Mouse (Mus musculus) CH12.LX (cell line): ENCODE results near the gene AA986860. TPM values are rescaled to one million over a fixed set of nuclear protein-coding genes. Genes with fewer than 3 reads are reported as not detected.

ENCODE experiments used
- DNase-seq: peaks from one replicate; pipeline ENCODE4 v3.0.0-alpha.2; 2013; ENCODE audit errors: extremely low read depth
- H3K27ac ChIP-seq: 2 replicates; pipeline ENCODE4 v1.5.1; 2012; ENCODE audit warnings: low read depth, mild to moderate bottlenecking, control low read depth, moderate library complexity; ENCODE audit not compliant: insufficient read depth
- H3K27me3 ChIP-seq: replicated peaks from 2 replicates; pipeline ENCODE3; 2012; ENCODE audit warnings: inconsistent platforms
- H3K36me3 ChIP-seq, 2 experiments: replicated peaks in 1 of 2; 2 replicates each; pipeline versions ENCODE3 to v1.6.1; 2012; ENCODE audit warnings: inconsistent platforms in 1 of 2, low read length in 1 of 2, mild to moderate bottlenecking in 1 of 2, mixed read lengths in 1 of 2, moderate library complexity in 1 of 2; ENCODE audit not compliant: control insufficient read depth in 1 of 2, insufficient read depth in 1 of 2
- H3K4me1 ChIP-seq, 2 experiments: 2 replicates each; pipeline ENCODE4 v1.6.1; 2012; ENCODE audit warnings: inconsistent platforms in 1 of 2, moderate library complexity in 1 of 2; ENCODE audit not compliant: insufficient read depth in 2 of 2, control insufficient read depth in 1 of 2
- H3K4me2 ChIP-seq: 2 replicates; pipeline ENCODE4 v1.6.1; 2012; ENCODE audit warnings: low read depth, mild to moderate bottlenecking, control low read depth; ENCODE audit not compliant: poor library complexity, insufficient read depth, severe bottlenecking
- H3K4me3 ChIP-seq, 3 experiments: fragments of 150-350 bp in 1 of 3; sonication (generic) in 1 of 3; replicated peaks in 1 of 3; 2 replicates each; pipeline versions ENCODE3 to v1.5.1; 2011 to 2012; ENCODE audit warnings: low read depth in 2 of 3, low read length in 2 of 3, mild to moderate bottlenecking in 2 of 3, moderate library complexity in 2 of 3, control low read depth in 1 of 3, improper control_type of control experiment in 1 of 3, inconsistent platforms in 1 of 3, mixed read lengths in 1 of 3; ENCODE audit not compliant: poor library complexity in 1 of 3
- H3K79me2 ChIP-seq: replicated peaks from 2 replicates; pipeline ENCODE4 v1.6.1; 2012; ENCODE audit warnings: mild to moderate bottlenecking, moderate library complexity; ENCODE audit not compliant: control insufficient read depth, poor library complexity, insufficient read depth, severe bottlenecking; ENCODE audit errors: extremely low read depth
- H3K9ac ChIP-seq: 2 replicates; pipeline ENCODE4 v1.6.1; 2012; ENCODE audit warnings: low read depth, mild to moderate bottlenecking, control low read depth, moderate library complexity; ENCODE audit not compliant: insufficient read depth
- H3K9me3 ChIP-seq: replicated peaks from 2 replicates; pipeline ENCODE3; 2012; ENCODE audit warnings: low read length, inconsistent platforms, mixed read lengths
- CHD1 ChIP-seq: IDR thresholded peaks from 2 replicates; pipeline ENCODE4 v1.6.1; 2012; ENCODE audit warnings: low read depth, low read length, improper control_type of control experiment, inconsistent platforms
- CHD2 ChIP-seq: IDR thresholded peaks from 2 replicates; pipeline ENCODE4 v1.6.1; 2011; ENCODE audit warnings: low read length, improper control_type of control experiment
- CTCF ChIP-seq, 2 experiments: IDR thresholded peaks in 1 of 2; conservative IDR thresholded peaks in 1 of 2; 2 replicates each; pipeline ENCODE4 v1.5.1; 2011 to 2012; ENCODE audit warnings: low read depth in 2 of 2, low read length in 2 of 2, improper control_type of control experiment in 1 of 2, inconsistent platforms in 1 of 2, mild to moderate bottlenecking in 1 of 2, moderate library complexity in 1 of 2
- E2F4 ChIP-seq: IDR thresholded peaks from 2 replicates; pipeline ENCODE4 v1.6.1; 2011; ENCODE audit warnings: low read depth, low read length, improper control_type of control experiment; ENCODE audit not compliant: insufficient replicate concordance
- ELF1 ChIP-seq: IDR thresholded peaks from 2 replicates; pipeline ENCODE4 v1.6.1; 2014; ENCODE audit warnings: low read depth, mild to moderate bottlenecking, inconsistent platforms, low read length, improper control_type of control experiment
- EP300 ChIP-seq: IDR thresholded peaks from 2 replicates; pipeline ENCODE4 v1.6.1; 2011; ENCODE audit warnings: low read length, improper control_type of control experiment
- ETS1 ChIP-seq: conservative IDR thresholded peaks from 2 replicates; pipeline ENCODE4 v1.6.1; 2012; ENCODE audit warnings: low read depth, mild to moderate bottlenecking, inconsistent platforms, low read length, improper control_type of control experiment, moderate library complexity
- GABPA ChIP-seq: IDR thresholded peaks from 2 replicates; pipeline ENCODE4 v1.6.1; 2012; ENCODE audit warnings: low read depth, low read length, improper control_type of control experiment, inconsistent platforms; ENCODE audit not compliant: insufficient replicate concordance
- HCFC1 ChIP-seq: IDR thresholded peaks from 2 replicates; pipeline ENCODE4 v1.6.1; 2012; ENCODE audit warnings: low read depth, mild to moderate bottlenecking, inconsistent platforms, low read length, improper control_type of control experiment
- IRF4 ChIP-seq: IDR thresholded peaks from 2 replicates; pipeline ENCODE4 v1.6.1; 2014; ENCODE audit warnings: low read depth, mild to moderate bottlenecking, inconsistent platforms, low read length, improper control_type of control experiment
- JUN ChIP-seq: IDR thresholded peaks from 2 replicates; pipeline ENCODE4 v1.6.1; 2011; ENCODE audit warnings: low read depth, mild to moderate bottlenecking, low read length, improper control_type of control experiment, moderate library complexity; ENCODE audit not compliant: insufficient read depth
- KAT2A ChIP-seq: IDR thresholded peaks from 2 replicates; pipeline ENCODE4 v1.6.1; 2012; ENCODE audit warnings: low read length, improper control_type of control experiment, inconsistent platforms; ENCODE audit not compliant: insufficient replicate concordance
- MAX ChIP-seq: IDR thresholded peaks from 2 replicates; pipeline ENCODE4 v1.6.1; 2011; ENCODE audit warnings: low read length, improper control_type of control experiment
- MAZ ChIP-seq: IDR thresholded peaks from 2 replicates; pipeline ENCODE4 v1.6.1; 2012; ENCODE audit warnings: low read depth, mild to moderate bottlenecking, inconsistent platforms, low read length, improper control_type of control experiment, moderate library complexity
- MXI1 ChIP-seq: IDR thresholded peaks from 2 replicates; pipeline ENCODE4 v1.6.1; 2011; ENCODE audit warnings: mild to moderate bottlenecking, low read depth, low read length, improper control_type of control experiment
- MYC ChIP-seq: IDR thresholded peaks from 2 replicates; pipeline ENCODE4 v1.6.1; 2011; ENCODE audit warnings: low read depth, mild to moderate bottlenecking, improper control_type of control experiment, low read length
- NELFE ChIP-seq: IDR thresholded peaks from 2 replicates; pipeline ENCODE4 v1.6.1; 2011; ENCODE audit warnings: low read depth, low read length, improper control_type of control experiment
- NRF1 ChIP-seq: IDR thresholded peaks from 2 replicates; pipeline ENCODE4 v1.6.1; 2014; ENCODE audit warnings: low read depth, mild to moderate bottlenecking, inconsistent platforms, low read length, improper control_type of control experiment, moderate library complexity
- PAX5 ChIP-seq: IDR thresholded peaks from 2 replicates; pipeline ENCODE4 v1.6.1; 2012; ENCODE audit warnings: low read length, inconsistent platforms, mixed read lengths
- POLR2A ChIP-seq: IDR thresholded peaks from 2 replicates; pipeline ENCODE4 v1.6.1; 2011; ENCODE audit warnings: low read depth, mild to moderate bottlenecking, improper control_type of control experiment, low read length
- RAD21 ChIP-seq: IDR thresholded peaks from 2 replicates; pipeline ENCODE4 v1.6.1; 2011; ENCODE audit warnings: low read depth, mild to moderate bottlenecking, low read length, improper control_type of control experiment, moderate library complexity
- RCOR1 ChIP-seq: conservative IDR thresholded peaks from 2 replicates; pipeline ENCODE4 v1.6.1; 2012; ENCODE audit warnings: low read depth, mild to moderate bottlenecking, inconsistent platforms, low read length, improper control_type of control experiment
- SMC3 ChIP-seq: IDR thresholded peaks from 2 replicates; pipeline ENCODE4 v1.6.1; 2011; ENCODE audit warnings: low read depth, low read length, improper control_type of control experiment
- TBP ChIP-seq: conservative IDR thresholded peaks from 2 replicates; pipeline ENCODE4 v1.6.1; 2011; ENCODE audit warnings: low read depth, low read length, improper control_type of control experiment
- TCF12 ChIP-seq: IDR thresholded peaks from 2 replicates; pipeline ENCODE4 v1.6.1; 2014; ENCODE audit warnings: low read depth, mild to moderate bottlenecking, inconsistent platforms, low read length, improper control_type of control experiment
- USF2 ChIP-seq: conservative IDR thresholded peaks from 2 replicates; pipeline ENCODE4 v1.6.1; 2011; ENCODE audit warnings: low read depth, low read length, improper control_type of control experiment
- ZC3H11A ChIP-seq: IDR thresholded peaks from 2 replicates; pipeline ENCODE4 v1.6.1; 2012; ENCODE audit warnings: low read depth, mild to moderate bottlenecking, inconsistent platforms, low read length, improper control_type of control experiment
- ZKSCAN1 ChIP-seq: IDR thresholded peaks from 2 replicates; pipeline ENCODE4 v1.6.1; 2012; ENCODE audit warnings: low read depth, inconsistent platforms, low read length, improper control_type of control experiment, borderline replicate concordance
- ZMIZ1 ChIP-seq: IDR thresholded peaks from 2 replicates; pipeline ENCODE4 v1.6.1; 2012; ENCODE audit warnings: low read depth, mild to moderate bottlenecking, inconsistent platforms, low read length, improper control_type of control experiment
- dilution Hi-C: fragments of 300-500 bp; cut with MboI; formaldehyde crosslinking; loops from 2 replicates; pipeline ENCODE4 v1.14.3; 2020; ENCODE audit warnings: low sequenced_read_pairs; ENCODE audit not compliant: extremely low pct_unique_long_range_greater_than_20kb, extremely low pct_ligation_motif_present
- in situ Hi-C: fragments of 300-500 bp; cut with MboI; formaldehyde crosslinking; loops from 3 replicates; pipeline ENCODE4 v1.14.3; 2019; ENCODE audit warnings: low sequenced_read_pairs, low pct_ligation_motif_present, low pct_unique_long_range_greater_than_20kb, mixed read lengths
- polyA plus RNA-seq: library from polyadenylated mRNA; unstranded; fragments of >175 nt; gene quantifications from 2 replicates; pipeline ENCODE4 v1.2.1, GENCODE M21; 2012; ENCODE audit warnings: low read depth; ENCODE audit not compliant: insufficient read length
- total RNA-seq, 2 experiments: library from RNA; depleted of rRNA; stranded (reverse); fragments of 300-350 nt in 1 of 2; fragments of >200 nt in 1 of 2; gene quantifications; 2 replicates each; pipeline ENCODE4 v1.2.3; 2012 to 2014

Gene AA986860
- total and polyA plus RNA-seq, 3 experiments: 0.25 to 0.61 (median 0.28) TPM

DNA sequence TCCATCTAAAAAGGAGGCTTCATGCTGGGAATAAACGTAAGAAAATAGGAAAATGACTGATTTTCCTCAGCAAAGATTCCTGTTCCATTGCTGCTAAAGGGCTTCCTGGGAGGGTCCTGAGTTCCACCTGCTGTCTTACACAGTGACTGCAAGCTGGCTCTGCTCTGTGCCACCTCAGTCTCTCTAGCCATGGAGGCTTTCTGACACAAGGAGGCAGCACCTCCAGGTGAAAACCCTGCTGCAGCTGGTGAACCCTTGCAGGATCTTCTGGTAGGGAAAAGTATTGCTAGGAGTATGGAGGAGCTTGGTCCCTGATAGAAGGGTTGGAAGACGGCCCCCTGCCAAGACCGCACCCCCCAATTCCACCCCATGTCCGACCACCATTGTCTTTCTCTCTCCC lies 55.2 kb downstream of the AA986860 start:
- H3K27me3 ChIP-seq: no peaks in the 10 kb centered on the region
- peaks cover 2% of the 10 kb centered on the region for H3K9me3 ChIP-seq
- no peak overlapping the region for H3K27ac ChIP-seq
- H3K4me1 ChIP-seq: peaks cover 10 to 12% of the 10 kb centered on the region in 2 experiments
- in situ Hi-C loops (loop anchor here (10.0 kb wide), 1 partner anchor 232 kb away; no protein-coding TSS in a partner anchor), dilution Hi-C loops (no loop called here)
- H3K79me2 ChIP-seq: no peaks in the 10 kb centered on the region
- no peaks in the 10 kb centered on the region for H3K36me3 ChIP-seq
- peak; percentile 51 for DNase-seq
- no peak overlapping the region for H3K9ac ChIP-seq
- H3K4me2 ChIP-seq: no peak overlapping the region
- H3K4me3 ChIP-seq: no peak overlapping the region
- TF ChIP-seq JUN (no peak), RAD21 (peak; percentile 73), ETS1 (no peak), POLR2A (no peak), ZMIZ1 (no peak), CHD1 (no peak), MYC (no peak), NRF1 (no peak), MAX (no peak), CTCF (conservative IDR thresholded peaks at IDR 0.05 in 1 of 2, IDR thresholded peaks at IDR 0.05 in 1 of 2; ENCODE audit: low read depth in 2 of 2, low read length in 2 of 2) (peak; percentile 25 to 76; a peak in 3 of 4 replicates), TCF12 (no peak), SMC3 (peak; percentile 75), NELFE (no peak), RCOR1 (no peak), KAT2A (no peak), TBP (no peak), HCFC1 (no peak), USF2 (no peak)

DNA sequence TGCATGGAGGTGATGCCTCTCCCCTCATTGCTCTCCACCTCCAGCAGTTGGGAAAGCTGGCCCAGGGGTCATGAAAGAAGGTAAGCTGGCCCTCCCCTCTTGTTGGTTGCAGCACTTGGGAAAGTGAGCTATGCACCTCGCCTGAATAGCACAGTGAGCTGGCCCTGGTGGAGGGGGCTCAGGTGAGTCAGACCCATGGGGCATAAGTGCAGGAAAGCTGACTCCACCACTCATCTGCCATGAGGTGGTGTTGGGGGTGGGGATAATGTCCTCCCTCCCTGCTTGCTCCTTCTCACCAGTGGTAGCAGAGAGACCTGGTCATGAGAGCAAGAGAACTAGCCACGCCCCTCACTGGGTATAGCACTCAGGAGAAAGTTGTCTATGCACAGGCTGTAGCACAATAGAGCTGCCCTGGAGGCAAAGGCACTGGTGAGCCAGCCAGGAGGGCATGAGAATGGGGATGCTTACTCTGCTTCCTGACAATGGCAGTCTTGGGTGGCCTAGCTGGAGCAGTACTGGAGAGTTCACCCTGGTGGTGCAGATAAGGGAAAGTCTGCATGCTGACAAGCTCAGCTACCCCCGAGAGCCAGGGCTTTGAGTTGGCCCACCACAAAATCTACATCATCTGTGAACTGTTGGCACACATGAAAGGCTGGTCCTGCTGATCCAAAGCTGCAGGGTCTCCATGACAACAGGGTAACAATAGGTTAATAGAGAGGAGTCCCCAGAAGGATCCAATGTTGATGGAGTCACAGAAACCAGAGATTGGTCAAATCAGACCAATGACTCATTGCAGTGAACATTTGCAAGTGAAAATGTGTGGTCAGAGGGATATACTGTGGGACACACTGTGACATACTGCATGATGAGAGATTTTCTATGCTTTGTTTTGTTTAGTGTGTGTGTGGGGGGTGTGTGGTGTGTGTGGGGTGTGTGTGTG lies 58.0 kb downstream of the AA986860 start:
- in situ Hi-C loops: loop anchor here (5.0 to 10.0 kb wide), 3 partner anchors 195 to 263 kb away; no protein-coding TSS in a partner anchor
- H3K4me1 ChIP-seq: peaks cover 12% of the 10 kb centered on the region in 2 experiments
- 0 out of 2 replicates have a peak, but pooled peaks have one; percentile 8 for TF ChIP-seq ELF1
- TF ChIP-seq MAZ: no peak
- TF ChIP-seq ZKSCAN1: no peak
- TF ChIP-seq MXI1: no peak; the same call in 1 of the 2 replicates
- TF ChIP-seq PAX5: no peak
- TF ChIP-seq CTCF (conservative IDR thresholded peaks at IDR 0.05 in 1 of 2, IDR thresholded peaks at IDR 0.05 in 1 of 2; ENCODE audit: low read depth in 2 of 2, low read length in 2 of 2): no peak
- no peak for TF ChIP-seq GABPA
- TF ChIP-seq JUN: peak; percentile 67
- peak; percentile 76 for TF ChIP-seq IRF4
- 0 out of 2 replicates have a peak, but pooled peaks have one; percentile 17 for TF ChIP-seq CHD2
- TF ChIP-seq RAD21: no peak
- no peak for TF ChIP-seq NELFE
- no peak for TF ChIP-seq ZMIZ1
- TF ChIP-seq EP300: peak; percentile 76
- TF ChIP-seq TCF12: no peak
- no peak for TF ChIP-seq SMC3
- no peak for TF ChIP-seq KAT2A
- no peak for TF ChIP-seq RCOR1
- no peak for TF ChIP-seq E2F4
- TF ChIP-seq ZC3H11A: no peak
- TF ChIP-seq ETS1: peak; percentile 84

More for the DNA sequence above, 58.0 kb downstream of the AA986860 start:
- no peaks in the 10 kb centered on the region for H3K36me3 ChIP-seq
- no peaks in the 10 kb centered on the region for H3K79me2 ChIP-seq
- dilution Hi-C loops: no loop called here
- no peak overlapping the region for H3K4me2 ChIP-seq
- no peak overlapping the region for H3K27ac ChIP-seq
- no peak overlapping the region for H3K9ac ChIP-seq
- peak overlapping the region in 1 of 3 experiments; percentile 44 for H3K4me3 ChIP-seq
- peak; percentile 71 for DNase-seq
- H3K9me3 ChIP-seq: peaks cover 4% of the 10 kb centered on the region
- no peaks in the 10 kb centered on the region for H3K27me3 ChIP-seq
